Mouse (Mus musculus) layer of hippocampus, postnatal 36 days (tissue): ENCODE measurements at regions not wholly inside any gene's neighbourhood (a gene's known extent, or its start where the extent isn't known, plus 50 kb on each side); places are given as distances from the start of the nearest gene placed in this dataset.
"Not testable (repeated sequence)": the region's sequence is repeated elsewhere in the genome, so short reads cannot be mapped to it uniquely, and the experiment has no call there.

Experiments used
- DNase-seq, 2 experiments: peaks; one replicate each; pipeline ENCODE4 v3.0.0; 2022

DNA sequence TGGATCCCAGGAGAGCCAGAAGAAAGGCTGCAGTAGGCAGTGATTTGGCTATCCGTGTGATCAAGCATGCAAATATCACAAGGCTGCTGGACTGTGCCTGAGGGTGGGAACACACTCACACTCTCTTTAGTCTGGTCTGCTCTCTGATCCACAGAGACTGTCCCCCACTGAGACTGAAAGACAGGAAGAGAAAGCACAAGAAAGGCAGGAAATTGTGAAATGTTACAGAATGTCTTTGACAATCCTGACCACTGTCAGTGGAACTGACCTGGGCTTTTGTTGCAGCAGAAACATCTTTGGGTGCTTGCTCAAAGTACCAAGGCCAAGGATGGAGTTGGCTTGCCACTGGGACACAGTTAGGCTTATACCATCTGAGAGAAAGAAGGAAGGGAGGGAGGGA lies 52.3 kb upstream of the Gpd2 start:
- DNase-seq = no peak

DNA sequence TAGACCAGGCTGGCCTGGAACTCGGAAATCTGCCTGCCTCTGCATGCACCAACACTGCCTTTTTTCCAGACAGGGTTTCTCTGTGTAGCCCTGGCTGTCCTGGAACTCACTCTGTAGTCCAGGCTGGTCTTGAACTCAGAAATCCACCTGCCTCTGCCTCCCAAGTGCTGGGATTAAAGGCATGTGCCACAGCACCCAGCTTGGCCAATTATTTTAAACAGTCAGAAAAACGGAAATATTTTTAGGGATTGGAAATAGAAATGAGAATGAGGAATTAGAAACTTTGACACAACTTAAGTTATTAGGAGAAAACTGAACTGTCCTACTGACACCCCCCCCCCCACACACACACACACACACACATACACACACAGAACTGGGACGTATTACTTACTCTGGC lies 54.3 kb upstream of the Gpd2 start:
- DNase-seq = not testable (repeated sequence)

DNA sequence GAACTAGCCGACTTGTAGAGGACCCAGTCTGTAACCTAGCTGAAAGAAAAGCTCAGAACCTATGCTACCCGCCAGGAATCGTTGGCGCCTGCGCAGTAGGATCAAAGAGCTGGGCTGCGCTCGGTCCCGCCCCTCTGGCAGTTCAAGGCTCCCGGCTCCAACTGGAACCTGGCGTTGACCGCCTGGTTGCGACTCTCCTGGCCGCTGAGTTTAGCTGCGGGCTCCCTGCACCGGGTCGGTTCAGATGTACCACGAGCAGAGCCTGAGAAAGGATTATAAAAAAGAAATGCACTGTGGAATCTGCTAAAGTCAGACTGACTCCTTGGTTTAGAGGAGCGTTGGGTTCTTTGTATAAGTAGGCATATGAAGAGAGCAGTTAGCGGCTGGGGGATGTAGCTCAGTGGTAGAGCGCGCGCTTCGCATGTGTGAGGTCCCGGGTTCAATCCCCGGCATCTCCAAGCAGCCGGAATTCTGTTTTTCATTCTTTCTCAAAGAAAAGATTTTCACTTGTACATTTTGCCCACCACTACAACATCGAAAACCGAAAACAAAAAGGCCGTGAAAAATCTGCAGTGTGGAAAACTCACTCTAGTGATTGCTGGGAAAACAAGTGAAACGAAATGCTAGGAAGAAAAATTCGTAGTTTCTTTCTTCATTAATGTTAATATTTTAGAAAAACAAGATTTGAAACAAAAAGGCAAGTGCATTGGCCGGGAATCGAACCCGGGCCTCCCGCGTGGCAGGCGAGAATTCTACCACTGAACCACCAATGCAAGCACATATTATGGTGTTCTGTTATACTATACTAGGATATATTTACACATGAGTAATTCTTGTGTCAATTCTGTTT lies 55.5 kb upstream of the Gpd2 start:
- DNase-seq = peak; percentile 94 to 95

DNA sequence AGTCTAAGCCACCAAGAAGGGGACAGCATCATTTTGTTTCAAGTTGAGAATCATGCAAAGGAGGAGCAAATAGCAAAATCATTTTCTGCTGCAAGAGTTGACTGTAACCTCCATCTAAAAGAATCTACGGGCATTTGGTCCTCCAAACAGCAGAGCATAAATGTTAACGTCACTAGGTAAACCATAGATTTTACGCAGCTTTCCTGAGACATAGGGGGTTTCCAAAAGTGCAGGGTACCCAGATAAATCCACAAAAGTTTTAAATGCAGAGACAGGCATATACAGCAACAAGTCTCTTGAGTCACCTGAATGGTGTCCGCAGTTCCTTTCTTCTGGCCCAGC lies 56.1 kb upstream of the Gpd2 start:
- DNase-seq = no peak

DNA sequence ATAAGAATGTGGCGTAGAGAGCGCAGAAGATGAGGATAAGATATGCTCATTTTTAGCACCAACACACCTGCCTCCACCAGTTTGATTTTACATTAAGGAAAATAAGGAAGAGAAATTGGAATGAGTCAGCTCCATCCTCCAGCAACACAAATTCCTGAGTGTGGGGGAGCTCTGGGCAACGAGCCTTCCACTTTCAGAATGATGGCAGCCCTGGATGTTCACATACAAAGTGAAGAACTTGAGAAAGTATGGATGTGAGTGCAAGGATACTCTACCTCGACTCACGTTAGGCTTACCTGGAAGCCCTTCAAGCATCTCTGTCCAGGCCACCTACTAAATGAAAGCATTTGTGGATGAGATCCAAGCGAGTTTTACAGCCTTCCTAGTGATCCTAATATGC lies 54.3 kb upstream of the Nr4a2 start:
- no peak for DNase-seq

DNA sequence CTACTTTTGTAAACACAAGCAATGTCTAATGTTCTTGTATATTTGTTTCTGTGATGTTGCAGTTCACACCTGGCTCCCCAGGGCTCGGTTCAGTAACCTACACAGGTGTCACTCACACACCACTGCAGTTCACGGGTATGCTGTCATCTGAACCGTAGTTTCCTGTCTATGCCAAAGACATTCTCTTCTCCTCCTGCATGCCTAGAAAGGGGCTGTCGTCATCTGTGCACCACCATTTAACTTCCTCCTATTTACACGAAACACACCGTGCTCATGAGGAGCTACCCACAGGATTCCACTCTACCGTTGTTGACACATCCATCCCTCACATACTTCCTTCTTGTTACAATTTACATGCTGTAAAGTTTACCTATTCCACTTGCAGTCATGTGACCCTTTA lies 52.7 kb upstream of the Nr4a2 start:
- DNase-seq = no peak

DNA sequence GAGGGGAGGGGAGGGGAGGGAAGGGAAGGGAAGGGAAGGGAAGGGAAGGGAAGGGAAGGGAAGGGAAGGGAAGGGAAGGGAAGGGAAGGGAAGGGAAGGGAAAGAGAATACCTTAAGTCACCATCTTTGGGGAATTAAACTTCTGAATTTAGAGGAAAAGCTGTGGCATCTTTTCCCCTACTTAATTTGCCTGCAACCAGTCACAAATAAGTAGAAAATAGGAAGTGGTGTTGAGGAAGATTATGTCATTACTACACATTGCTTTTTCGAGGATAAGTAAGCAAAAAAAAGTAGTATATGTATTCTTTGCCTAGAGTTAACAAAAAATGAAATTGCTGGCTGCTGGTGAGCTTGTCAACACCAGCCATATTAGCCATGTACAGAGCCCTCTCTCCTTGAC lies 51.4 kb upstream of the Nr4a2 start:
- no peak for DNase-seq
